Mouse (Mus musculus): ENCODE data around the gene Ykt6. TPM values are rescaled to one million over a fixed set of nuclear protein-coding genes. Genes with fewer than 3 reads are reported as not detected.

The Ykt6 gene
- total and polyA plus RNA-seq, 3 experiments = 79.8 to 117 (median 95.8) TPM

DNA sequence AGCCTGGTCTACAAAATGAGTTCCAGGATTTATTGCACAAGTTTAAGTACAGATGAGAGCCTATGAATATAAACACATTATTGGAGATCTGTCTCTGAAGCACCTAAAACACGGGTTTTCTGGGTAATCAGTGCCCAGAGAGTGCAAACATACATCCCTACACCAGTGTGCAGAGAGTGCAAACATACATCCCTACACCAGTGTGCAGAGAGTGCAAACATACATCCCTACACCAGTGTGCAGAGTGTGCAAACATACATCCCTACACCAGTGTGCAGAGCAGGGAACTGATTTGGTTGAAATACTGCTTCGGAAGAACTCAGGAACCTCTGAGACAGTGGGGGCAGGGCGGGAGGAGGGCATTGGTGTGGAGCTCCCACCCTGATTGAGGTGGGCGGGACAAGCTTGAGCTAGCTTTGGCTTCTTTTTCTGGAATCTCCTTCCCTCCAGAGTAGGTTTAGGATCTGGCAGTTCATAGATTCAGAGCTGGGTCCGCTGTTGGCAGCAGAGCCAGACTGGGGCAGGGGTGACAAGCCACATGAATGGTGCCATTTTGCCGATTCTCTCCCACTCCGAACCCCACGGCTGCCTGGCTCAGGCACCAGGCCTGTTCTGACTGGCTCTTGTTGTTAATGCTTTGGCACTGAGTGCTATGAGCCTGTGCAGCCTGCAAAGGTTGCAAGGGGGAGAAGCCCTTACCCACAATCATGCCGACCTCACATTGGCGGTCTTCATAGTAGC is 49.5 kb upstream of the Ykt6 start:
- Histone ChIP-seq H3K4me1 (ENCODE audit: control insufficient read depth in 1 of 2, insufficient read depth in 2 of 2) (peaks cover 8 to 9% of the 10 kb centered on the region in 2 experiments; a peak in 2 of 4 replicates), H3K79me2 (replicated peaks; ENCODE audit: control insufficient read depth, extremely low read depth, insufficient read depth, poor library complexity, severe bottlenecking) (no peaks in the 10 kb centered on the region), H3K27ac (ENCODE audit: insufficient read depth, low read depth) (no peak overlapping the region), H3K36me3 (replicated peaks in 1 of 2; ENCODE audit: control insufficient read depth in 1 of 2, insufficient read depth in 1 of 2, low read length in 1 of 2) (no peaks in the 10 kb centered on the region), H3K9ac (ENCODE audit: insufficient read depth, low read depth) (no peak overlapping the region), H3K27me3 (replicated peaks) (peaks cover 3% of the 10 kb centered on the region), H3K4me2 (ENCODE audit: insufficient read depth, low read depth, poor library complexity, severe bottlenecking) (no peak overlapping the region), H3K4me3 (replicated peaks in 1 of 3; ENCODE audit: low read depth in 2 of 3, low read length in 2 of 3, poor library complexity in 1 of 3) (no peak overlapping the region), H3K9me3 (replicated peaks; ENCODE audit: low read length) (no peaks in the 10 kb centered on the region)
- no peak for TF ChIP-seq MAZ (IDR thresholded peaks at IDR 0.05; ENCODE audit: low read depth, low read length)
- no peak for TF ChIP-seq USF2 (conservative IDR thresholded peaks at IDR 0.05; ENCODE audit: low read depth, low read length)
- no peak for TF ChIP-seq RCOR1 (conservative IDR thresholded peaks at IDR 0.05; ENCODE audit: low read depth, low read length)
- no peak for TF ChIP-seq CHD2 (IDR thresholded peaks at IDR 0.05; ENCODE audit: low read length)
- TF ChIP-seq SMC3 (IDR thresholded peaks at IDR 0.05; ENCODE audit: low read depth, low read length) = no peak
- TF ChIP-seq ZC3H11A (IDR thresholded peaks at IDR 0.05; ENCODE audit: low read depth, low read length) = no peak
- no peak for TF ChIP-seq E2F4 (IDR thresholded peaks at IDR 0.05; ENCODE audit: insufficient replicate concordance, low read depth, low read length)
- no peak for TF ChIP-seq TBP (conservative IDR thresholded peaks at IDR 0.05; ENCODE audit: low read depth, low read length)
- TF ChIP-seq ZNF384 (IDR thresholded peaks at IDR 0.05; ENCODE audit: low read depth, low read length) = no peak
- no peak for TF ChIP-seq ELF1 (IDR thresholded peaks at IDR 0.05; ENCODE audit: low read depth, low read length)
- TF ChIP-seq ETS1 (conservative IDR thresholded peaks at IDR 0.05; ENCODE audit: low read depth, low read length) = no peak
- TF ChIP-seq RAD21 (IDR thresholded peaks at IDR 0.05; ENCODE audit: low read depth, low read length) = no peak
- no peak for TF ChIP-seq IRF4 (IDR thresholded peaks at IDR 0.05; ENCODE audit: low read depth, low read length)
- no peak for TF ChIP-seq PAX5 (IDR thresholded peaks at IDR 0.05; ENCODE audit: low read length)
- no peak for TF ChIP-seq MEF2A (IDR thresholded peaks at IDR 0.05; ENCODE audit: borderline replicate concordance, low read depth, low read length)
- no peak for TF ChIP-seq GABPA (IDR thresholded peaks at IDR 0.05; ENCODE audit: insufficient replicate concordance, low read depth, low read length)
- no peak for TF ChIP-seq POLR2A (IDR thresholded peaks at IDR 0.05; ENCODE audit: low read depth, low read length)
- no peak for TF ChIP-seq CHD1 (IDR thresholded peaks at IDR 0.05; ENCODE audit: low read depth, low read length)
- no peak for TF ChIP-seq POLR2AphosphoS2 (IDR thresholded peaks at IDR 0.05; ENCODE audit: low read depth, low read length)
- dilution Hi-C loops (cut with MboI; ENCODE audit: extremely low pct_ligation_motif_present, extremely low pct_unique_long_range_greater_than_20kb, low sequenced_read_pairs) (no loop called here), in situ Hi-C loops (cut with MboI; ENCODE audit: low pct_ligation_motif_present, low pct_unique_long_range_greater_than_20kb, low sequenced_read_pairs) (no loop called here)
- no peak for DNase-seq (ENCODE audit: extremely low read depth)

DNA sequence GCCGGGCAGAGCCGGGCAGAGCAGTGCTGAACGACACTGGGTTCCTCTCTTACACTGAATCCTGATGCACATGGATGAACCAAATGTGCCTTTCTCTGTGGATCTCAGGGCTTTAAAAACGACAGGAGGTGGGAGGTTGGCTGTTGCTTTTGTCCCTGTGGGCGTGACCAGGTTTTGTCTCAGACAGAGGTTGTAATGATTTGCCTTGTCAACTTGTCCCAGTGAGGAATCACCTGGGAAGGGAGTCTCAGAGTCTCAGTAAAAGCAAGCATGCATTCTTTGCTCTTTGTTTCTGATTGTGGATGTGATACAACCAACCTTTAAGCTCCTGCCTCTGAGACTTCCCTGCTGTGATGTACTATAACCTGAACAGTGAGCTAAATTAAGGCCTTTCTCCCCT is 48.4 kb upstream of the Ykt6 start:
- Histone ChIP-seq H3K27me3 (replicated peaks) (no peaks in the 10 kb centered on the region), H3K4me3 (replicated peaks in 1 of 3; ENCODE audit: low read depth in 2 of 3, low read length in 2 of 3, poor library complexity in 1 of 3) (no peak overlapping the region), H3K9ac (ENCODE audit: insufficient read depth, low read depth) (no peak overlapping the region), H3K4me1 (ENCODE audit: control insufficient read depth in 1 of 2, insufficient read depth in 2 of 2) (peaks cover 3 to 6% of the 10 kb centered on the region in 2 experiments; a peak in 1 of 4 replicates), H3K27ac (ENCODE audit: insufficient read depth, low read depth) (no peak overlapping the region), H3K9me3 (replicated peaks; ENCODE audit: low read length) (no peaks in the 10 kb centered on the region), H3K36me3 (replicated peaks in 1 of 2; ENCODE audit: control insufficient read depth in 1 of 2, insufficient read depth in 1 of 2, low read length in 1 of 2) (no peaks in the 10 kb centered on the region), H3K79me2 (replicated peaks; ENCODE audit: control insufficient read depth, extremely low read depth, insufficient read depth, poor library complexity, severe bottlenecking) (no peaks in the 10 kb centered on the region), H3K4me2 (ENCODE audit: insufficient read depth, low read depth, poor library complexity, severe bottlenecking) (no peak overlapping the region)
- no peak for TF ChIP-seq IRF4 (IDR thresholded peaks at IDR 0.05; ENCODE audit: low read depth, low read length)
- no peak for TF ChIP-seq JUND (conservative IDR thresholded peaks at IDR 0.05; ENCODE audit: low read depth, low read length)
- no peak for TF ChIP-seq ZKSCAN1 (IDR thresholded peaks at IDR 0.05; ENCODE audit: borderline replicate concordance, low read depth, low read length)
- no peak for TF ChIP-seq CHD1 (IDR thresholded peaks at IDR 0.05; ENCODE audit: low read depth, low read length)
- DNase-seq (ENCODE audit: extremely low read depth) = no peak
- in situ Hi-C loops (cut with MboI; ENCODE audit: low pct_ligation_motif_present, low pct_unique_long_range_greater_than_20kb, low sequenced_read_pairs) = no loop called here
- dilution Hi-C loops (cut with MboI; ENCODE audit: extremely low pct_ligation_motif_present, extremely low pct_unique_long_range_greater_than_20kb, low sequenced_read_pairs) = no loop called here
